Mouse (Mus musculus) heart, adult 2 months (tissue): ENCODE data around the gene Slc36a2.

Experiments used
- CTCF ChIP-seq: fragments of 200-600 bp; IDR thresholded peaks from 2 replicates; pipeline ENCODE4 v1.8.1; 2022; ENCODE audit warnings: antibody characterized with exemption, mild to moderate bottlenecking, moderate library complexity
- POLR2A ChIP-seq: fragments of 200-500 bp; IDR thresholded peaks from 2 replicates; pipeline ENCODE4 v1.6.1; 2011; ENCODE audit warnings: mild to moderate bottlenecking, low read depth, low read length, control low read depth; ENCODE audit not compliant: insufficient read depth

- no peak for TF ChIP-seq CTCF
- TF ChIP-seq POLR2A, result no peak
These were observed 29.3 kb upstream of the Slc36a2 start for GRCm38 (mm10) chr11:55214161-55214560.
